Mouse (Mus musculus) layer of hippocampus, adult 11-12 months (tissue): ENCODE results near the gene Olfr780.
"Not testable (repeated sequence)": the region's sequence is repeated elsewhere in the genome, so short reads cannot be mapped to it uniquely, and the experiment has no call there.

ENCODE experiments used
- DNase-seq: peaks from one replicate; pipeline ENCODE4 v3.0.0; 2022; ENCODE audit warnings: low spot score

The Olfr780 gene

GRCm38 (mm10) chr10:129317817-129318216 is at the start of gene Olfr780:
Olfr780 (plus strand) TSS chr10:129318117.
- DNase-seq, result no peak

DNA sequence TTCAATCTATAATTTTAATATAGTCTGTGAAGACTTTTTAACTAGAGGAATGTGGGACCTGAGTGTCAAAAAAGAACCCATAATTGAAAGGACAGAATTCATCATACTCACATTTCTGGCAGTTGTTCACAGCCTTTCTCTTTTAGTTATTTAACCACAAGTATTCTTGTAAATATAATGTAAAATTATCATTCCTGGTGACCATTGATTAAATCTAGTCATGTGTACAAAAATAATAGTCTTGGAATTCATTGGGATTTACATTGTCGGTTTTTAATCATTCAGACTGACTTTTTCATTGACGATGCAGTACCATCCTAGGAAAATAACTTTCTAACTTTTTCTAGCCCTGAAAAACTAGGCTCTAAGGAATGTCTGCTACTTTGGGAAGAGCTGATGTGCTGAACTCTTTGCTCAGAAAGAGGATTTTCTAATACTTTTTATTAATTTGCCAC is 46.8 kb upstream of the Olfr780 start, which contains the start of gene Olfr777:
Olfr777 (minus strand) TSS at position 405 of the 455 bp plus-strand sequence.
- no peak for DNase-seq

GRCm38 (mm10) chr10:129312973-129313372 is 4.9 kb upstream of the Olfr780 start:
- DNase-seq, result not testable (repeated sequence)

GRCm38 (mm10) chr10:129313521-129313920 is 4.4 kb upstream of the Olfr780 start:
- DNase-seq, result not testable (repeated sequence)

DNA sequence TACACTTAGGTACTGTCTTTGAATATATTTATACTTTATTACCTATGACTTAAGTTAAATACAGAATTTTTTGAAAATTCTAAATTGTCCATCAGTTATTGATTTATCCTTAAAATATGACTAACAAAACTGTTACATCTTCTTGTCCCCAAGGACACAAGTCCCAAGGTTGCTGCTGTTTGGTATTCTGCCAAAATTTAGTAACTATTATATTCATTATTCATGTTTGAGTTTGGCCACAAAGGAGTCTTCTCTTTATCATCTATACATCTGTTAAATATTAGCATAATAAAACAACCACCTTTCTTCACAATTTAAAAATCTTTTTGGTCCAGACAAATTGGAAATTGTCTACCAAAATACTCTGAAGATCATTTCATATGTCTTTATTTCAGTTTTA is 10.6 kb downstream of the Olfr780 start, which contains the start of gene Olfr781:
Olfr781 (plus strand) TSS at position 301 of the 400 bp plus-strand sequence.
- DNase-seq, result no peak

DNA sequence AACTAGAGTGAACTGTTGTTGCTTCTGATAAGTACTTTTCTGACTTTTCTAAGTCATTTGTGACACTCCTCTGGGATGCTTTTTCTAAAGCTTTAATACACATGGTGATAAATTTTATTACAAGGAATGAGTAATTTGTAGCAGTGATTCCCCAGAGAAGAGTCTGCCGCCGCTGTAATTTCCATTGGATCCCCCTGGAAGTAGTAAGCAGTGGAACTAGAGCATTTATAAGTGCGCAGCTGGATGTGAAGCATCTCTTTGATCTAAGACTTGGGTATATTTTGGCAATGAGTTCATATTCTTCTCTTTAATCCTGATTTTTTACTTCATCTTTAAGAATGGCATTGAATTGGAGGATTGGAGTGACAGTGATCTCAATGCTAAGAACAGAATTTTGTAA is 30.6 kb downstream of the Olfr780 start, which contains the start of gene Olfr782:
Olfr782 (plus strand) TSS at position 301 of the 400 bp plus-strand sequence.
- no peak for DNase-seq

DNA sequence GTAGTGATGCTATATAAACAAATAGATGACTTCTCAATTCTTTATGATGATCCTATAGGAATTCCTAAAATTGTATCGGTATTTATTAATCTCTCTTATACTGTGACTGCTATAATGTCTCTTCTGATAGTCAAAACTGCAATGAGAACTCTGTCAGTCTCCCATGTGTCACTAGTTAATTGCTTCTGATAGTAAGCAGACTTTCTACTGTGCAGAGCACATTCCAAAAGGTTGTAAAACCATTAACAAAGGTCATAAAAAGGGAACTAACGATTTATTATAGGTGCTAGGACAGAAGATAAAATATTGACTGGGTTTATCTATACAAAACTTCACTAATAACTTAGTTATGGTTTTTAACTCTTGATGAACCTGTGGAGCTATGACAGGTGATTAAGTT is 34.6 kb downstream of the Olfr780 start:
- DNase-seq, result not testable (repeated sequence)

GRCm38 (mm10) chr10:129356496-129356895 is 38.6 kb downstream of the Olfr780 start:
- DNase-seq, result not testable (repeated sequence)

DNA sequence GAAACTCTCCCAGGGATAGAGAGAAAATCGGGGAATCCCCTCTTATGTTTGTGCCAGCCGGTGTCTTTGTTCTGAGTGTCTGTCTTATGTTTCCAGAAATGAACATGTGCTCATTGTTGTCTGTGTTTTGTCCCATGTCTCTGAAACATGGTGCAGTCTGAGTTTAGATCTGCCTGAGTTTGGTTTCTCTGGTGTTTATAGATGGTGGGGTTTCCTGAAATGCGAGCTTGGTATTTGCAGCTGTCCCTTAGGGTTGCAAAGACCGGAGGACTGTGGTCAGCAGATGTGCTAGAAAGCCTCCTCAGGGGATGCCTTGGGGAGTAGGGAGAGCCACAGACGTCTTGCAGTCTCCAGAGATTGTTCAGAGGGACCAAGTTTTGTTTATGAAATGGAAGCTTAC is 39.4 kb downstream of the Olfr780 start:
- peak; percentile 12 for DNase-seq
